In the genomic region with DNA sequence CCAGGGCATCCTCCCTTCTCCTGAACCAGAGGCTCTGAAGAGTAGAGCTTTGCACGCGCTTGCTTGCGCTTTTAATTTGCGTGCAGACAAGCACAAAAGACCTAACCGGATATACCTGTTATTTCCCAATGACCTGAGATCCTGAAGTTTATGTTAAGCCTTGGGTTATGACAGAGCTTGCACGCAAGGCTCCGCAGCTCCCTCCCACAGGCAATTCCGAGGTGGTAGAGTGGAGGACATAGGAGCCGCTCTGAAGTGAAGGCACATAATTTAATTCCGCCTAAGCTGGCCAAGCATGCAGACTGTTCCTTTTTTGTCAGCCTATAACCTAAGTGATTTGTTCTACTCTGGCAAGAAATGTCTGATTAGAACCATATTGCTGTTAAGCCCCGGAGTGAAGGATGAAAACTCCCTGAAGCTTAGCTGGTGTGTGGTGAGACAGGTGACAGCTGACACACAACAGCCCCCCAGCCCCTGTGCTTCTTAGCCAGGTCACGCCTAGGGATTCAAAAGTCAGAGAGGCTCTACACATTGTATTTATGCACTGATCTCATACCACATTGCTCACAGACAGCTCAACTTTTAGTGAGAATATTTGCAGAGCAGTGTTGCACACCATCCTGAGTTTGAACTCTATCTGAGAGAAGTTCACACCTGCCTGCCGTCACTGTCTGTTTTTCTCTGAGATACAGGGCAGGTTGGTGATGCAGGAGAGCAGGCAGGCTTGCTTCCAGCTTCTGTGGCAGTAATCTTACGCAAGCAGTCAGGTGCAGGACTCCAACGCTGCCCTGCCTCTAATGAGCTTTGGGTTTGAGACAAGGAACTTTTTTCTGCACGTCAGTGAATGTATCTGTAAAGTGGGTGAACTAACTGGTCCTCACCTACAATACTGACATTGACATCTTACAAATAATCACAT, we compare ENCODE assay signal across 9 mouse cellular contexts. TPM values are rescaled to one million over a fixed set of nuclear protein-coding genes. Genes with fewer than 3 reads are reported as not detected.
DNase-seq lines count a peak whose midpoint lies in the region; ATAC-seq lines count a peak whose summit lies in the region.
"Had no signal": no experiment of that assay in that cellular context is flagged by ENCODE, and none has a peak within 500 bp of the region (broad histone marks: within the 10 kb centered on the region; RNA-seq: fewer than 3 reads in every experiment).

No protein-coding gene starts in this region.

- no peaks in the 10 kb centered on the region for H3K36me3 ChIP-seq in heart, embryonic 13.5 days
- H3K36me3 ChIP-seq in embryonic facial prominence, embryonic 11.5 days (replicated peaks; ENCODE audit: control insufficient read depth, insufficient read depth, low read depth, low read length): no peaks in the 10 kb centered on the region
- H3K36me3 ChIP-seq in midbrain, embryonic 14.5 days (ENCODE audit: control insufficient read depth, insufficient read depth, low read length): no peaks in the 10 kb centered on the region

- ATAC-seq in heart, embryonic 13.5 days (ENCODE audit: extremely low read depth, insufficient number of reproducible peaks, low FRiP score, low TSS enrichment): peak; percentile 42; the same call in 1 of the 2 replicates
- peak; percentile 78 for ATAC-seq in embryonic facial prominence, embryonic 11.5 days (replicated peaks; ENCODE audit: insufficient number of reproducible peaks, low FRiP score, low TSS enrichment, low read depth)
- ATAC-seq in midbrain, embryonic 14.5 days (ENCODE audit: low FRiP score, low TSS enrichment): no peak
- no peak for ATAC-seq in monocyte, adult 5-6 weeks (replicated peaks; ENCODE audit: insufficient number of reproducible peaks, low FRiP score, low TSS enrichment, poor library complexity, severe bottlenecking)
- ATAC-seq: CD4-positive, CD25-positive, alpha-beta regulatory T cell, adult 4 months had no signal

- peaks cover 41% of the 10 kb centered on the region for H3K4me1 ChIP-seq in heart, embryonic 13.5 days
- H3K4me1 ChIP-seq in embryonic facial prominence, embryonic 11.5 days (ENCODE audit: control insufficient read depth, insufficient read depth, low read length): no peaks in the 10 kb centered on the region; the same call in 1 of the 2 replicates
- no peaks in the 10 kb centered on the region for H3K4me1 ChIP-seq in midbrain, embryonic 14.5 days (ENCODE audit: control insufficient read depth, insufficient read depth, low read length)

- H3K27ac ChIP-seq in heart, embryonic 13.5 days (replicated peaks): peak overlapping the region; percentile 65
- no peak overlapping the region for H3K27ac ChIP-seq in embryonic facial prominence, embryonic 11.5 days (replicated peaks; ENCODE audit: low read depth, low read length)
- no peak overlapping the region for H3K27ac ChIP-seq in midbrain, embryonic 14.5 days (replicated peaks; ENCODE audit: low read depth, low read length)

- H3K9ac ChIP-seq in heart, embryonic 13.5 days: no peak overlapping the region; the same call in 1 of the 2 replicates
- H3K9ac ChIP-seq in embryonic facial prominence, embryonic 11.5 days (replicated peaks; ENCODE audit: low read length): no peak overlapping the region
- no peak overlapping the region for H3K9ac ChIP-seq in midbrain, embryonic 14.5 days (replicated peaks; ENCODE audit: low read length)

- 20% methylated on average over 16 of the region's 16 CpGs for WGBS in heart, embryonic 13.5 days
- 25% methylated on average over 16 of the region's 16 CpGs for WGBS in embryonic facial prominence, embryonic 11.5 days
- 36% methylated on average over 16 of the region's 16 CpGs for WGBS in midbrain, embryonic 14.5 days

- no peak for DNase-seq in heart, adult 18-20 months
- peak; percentile 72 for DNase-seq in embryonic facial prominence, embryonic 11.5 days (ENCODE audit: low spot score)
- DNase-seq in hindlimb bud, embryonic 11.5 days (ENCODE audit: extremely low spot score, low read depth, low spot score): peak; percentile 83
- DNase-seq in midbrain, embryonic 14.5 days: peak; percentile 27
- no peak for DNase-seq in cerebellum, postnatal 25 days
- DNase-seq in liver: no peak

- H3K9me3 ChIP-seq in heart, embryonic 13.5 days: no peaks in the 10 kb centered on the region
- no peaks in the 10 kb centered on the region for H3K9me3 ChIP-seq in embryonic facial prominence, embryonic 11.5 days (replicated peaks; ENCODE audit: control insufficient read depth, low read length)
- H3K9me3 ChIP-seq in midbrain, embryonic 14.5 days (ENCODE audit: control insufficient read depth, low read length): no peaks in the 10 kb centered on the region

- H3K27me3 ChIP-seq in heart, embryonic 13.5 days (replicated peaks): 0 out of 2 replicates have a peak, but pooled peaks cover 5% of the 10 kb centered on the region
- no peaks in the 10 kb centered on the region for H3K27me3 ChIP-seq in embryonic facial prominence, embryonic 11.5 days (ENCODE audit: control insufficient read depth, insufficient read depth, low read length)
- no peaks in the 10 kb centered on the region for H3K27me3 ChIP-seq in midbrain, embryonic 14.5 days (ENCODE audit: control insufficient read depth, insufficient read depth, low read length)

- H3K4me2 ChIP-seq in heart, embryonic 13.5 days: peak overlapping the region; percentile 65
- H3K4me2 ChIP-seq in embryonic facial prominence, embryonic 11.5 days (ENCODE audit: low read depth, low read length): peak overlapping the region; percentile 31; the same call in 1 of the 2 replicates
- peak overlapping the region; percentile 33 for H3K4me2 ChIP-seq in midbrain, embryonic 14.5 days (ENCODE audit: low read length)

- peak overlapping the region; percentile 37 for H3K4me3 ChIP-seq in heart, embryonic 13.5 days
- H3K4me3 ChIP-seq in embryonic facial prominence, embryonic 11.5 days (ENCODE audit: low read depth, low read length): no peak overlapping the region
- H3K4me3 ChIP-seq in midbrain, embryonic 14.5 days (replicated peaks; ENCODE audit: low read depth, low read length): no peak overlapping the region

RNA-seq across cellular contexts. Expression of gene Cyp1b1, which starts 14.0 kb away (rescaled TPM):
- polyA plus RNA-seq in heart, embryonic 13.5 days (2015; fragmentation: Nextera tagmentation; extraction: Ambion mirVana): 1.2 and 1.6 TPM in 2 replicates
- 10 to 100 TPM in 1 of 2 experiments, 1 to 10 TPM in 1; 6.2 to 11.0 TPM for total RNA-seq in heart, adult 18-20 months (2021)
- 7.2 and 7.7 TPM in 2 replicates for polyA plus RNA-seq in embryonic facial prominence, embryonic 11.5 days (2014; fragmentation: Nextera tagmentation; extraction: Ambion mirVana)
- polyA plus RNA-seq in midbrain, embryonic 14.5 days (2014; fragmentation: Nextera tagmentation; extraction: Ambion mirVana): 0.18 and 9.2 TPM in 2 replicates
- total RNA-seq in monocyte, adult 5-6 weeks (2017): not detected in 3 replicates
- polyA plus RNA-seq: CD4-positive, CD25-positive, alpha-beta regulatory T cell, adult 4 months had no signal

Comparison
In these comparisons a context has a peak if more than half of its experiments do, and no peak if none do; other contexts are left out.
1. ATAC-seq: peak in heart, embryonic 13.5 days (single experiment) and embryonic facial prominence, embryonic 11.5 days (single experiment); none in midbrain, embryonic 14.5 days (single experiment) and monocyte, adult 5-6 weeks (single experiment).
2. DNase-seq: peak in embryonic facial prominence, embryonic 11.5 days (single experiment), hindlimb bud, embryonic 11.5 days (single experiment) and midbrain, embryonic 14.5 days (single experiment); none in heart, adult 18-20 months (0 of 2), cerebellum, postnatal 25 days (0 of 2) and liver (single experiment).
3. Peak in every context shown above with its lines, with median percentiles within 50 percentile points of each other: H3K4me2 ChIP-seq.